In the genomic region with DNA sequence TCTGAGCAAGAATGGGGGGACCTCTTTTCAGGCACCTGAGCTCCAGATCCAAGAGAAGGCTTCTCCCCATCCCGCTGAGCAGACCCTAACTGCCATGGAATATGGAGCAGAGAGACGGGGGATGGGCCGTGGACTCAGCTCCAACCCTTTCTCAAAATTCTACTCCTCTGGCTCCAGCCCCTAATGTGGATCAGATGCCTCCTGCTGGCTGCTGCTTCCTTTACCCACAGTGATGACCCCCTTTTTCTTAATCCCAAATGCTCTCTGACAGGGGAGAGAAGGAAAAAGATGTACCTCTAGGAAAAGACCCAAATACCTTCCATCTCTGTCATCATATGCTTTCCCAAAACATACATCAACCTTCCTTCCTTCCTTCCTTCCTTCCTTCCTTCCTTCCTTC, we compare ENCODE assay signal across 19 mouse cellular contexts. TPM values are rescaled to one million over a fixed set of nuclear protein-coding genes. Genes with fewer than 3 reads are reported as not detected.
DNase-seq lines count a peak whose midpoint lies in the region; ATAC-seq and TF ChIP-seq lines count a peak whose summit lies in the region.
"Had no signal": no experiment of that assay in that cellular context is flagged by ENCODE, and none has a peak within 500 bp of the region (broad histone marks: within the 10 kb centered on the region; RNA-seq: fewer than 3 reads in every experiment).

A gene (minus strand): TSS at position 101 of the 400 bp plus-strand sequence.

- no peaks in the 10 kb centered on the region for H3K36me3 ChIP-seq in midbrain, embryonic 11.5 days (ENCODE audit: control insufficient read depth, insufficient read depth, low read length)
- no peaks in the 10 kb centered on the region for H3K36me3 ChIP-seq in midbrain, embryonic 13.5 days
- peaks cover 7% of the 10 kb centered on the region for H3K36me3 ChIP-seq in testis, adult 2 months (ENCODE audit: control insufficient read depth, insufficient read depth, low read length)
- H3K36me3 ChIP-seq: G1E had no signal

- TF ChIP-seq CTCF in testis, adult 2 months (IDR thresholded peaks at IDR 0.05; ENCODE audit: control insufficient read depth, insufficient read depth, insufficient replicate concordance, low read depth, low read length), result no peak

- WGBS in midbrain, embryonic 11.5 days, result 63% methylated on average over 3 of the region's 3 CpGs
- 77% methylated on average over 3 of the region's 3 CpGs for WGBS in midbrain, embryonic 13.5 days

- H3K27ac ChIP-seq in midbrain, embryonic 11.5 days (ENCODE audit: low read depth, low read length), result no peak within 1 kb of the TSS
- H3K27ac ChIP-seq in midbrain, embryonic 13.5 days, result no peak within 1 kb of the TSS
- peak within 1 kb of the TSS; percentile 99 for H3K27ac ChIP-seq in testis, adult 2 months (ENCODE audit: control insufficient read depth, insufficient read depth, low read depth, low read length)

- no peaks in the 10 kb centered on the region for H3K27me3 ChIP-seq in midbrain, embryonic 11.5 days (ENCODE audit: control insufficient read depth, insufficient read depth, low read length)
- no peaks in the 10 kb centered on the region for H3K27me3 ChIP-seq in midbrain, embryonic 13.5 days
- no peaks in the 10 kb centered on the region for H3K27me3 ChIP-seq in testis, adult 2 months (ENCODE audit: control insufficient read depth, insufficient read depth, low read length)

- H3K4me2 ChIP-seq in midbrain, embryonic 11.5 days, result no peak within 1 kb of the TSS
- H3K4me2 ChIP-seq in midbrain, embryonic 13.5 days (replicated peaks), result no peak within 1 kb of the TSS

- no peaks in the 10 kb centered on the region for H3K9me3 ChIP-seq in midbrain, embryonic 11.5 days (ENCODE audit: control insufficient read depth, low read length)
- no peaks in the 10 kb centered on the region for H3K9me3 ChIP-seq in midbrain, embryonic 13.5 days
- H3K9me3 ChIP-seq: G1E had no signal

- no peak for ATAC-seq in midbrain, embryonic 11.5 days (ENCODE audit: low FRiP score)
- ATAC-seq in midbrain, embryonic 13.5 days, result no peak
- ATAC-seq: activated CD4-positive, CD25-positive, alpha-beta regulatory T cell, adult 4 months; CD4-positive, CD25-positive, alpha-beta regulatory T cell, adult 4 months; Patski had no signal

- no peak within 1 kb of the TSS for H3K4me3 ChIP-seq in midbrain, embryonic 11.5 days (ENCODE audit: low read depth, low read length)
- no peak within 1 kb of the TSS for H3K4me3 ChIP-seq in midbrain, embryonic 13.5 days (replicated peaks)
- peak within 1 kb of the TSS; percentile 95 for H3K4me3 ChIP-seq in testis, adult 2 months (ENCODE audit: control insufficient read depth, low read depth, low read length)

- peak; percentile 76 for TF ChIP-seq POLR2A in testis, adult 2 months (IDR thresholded peaks at IDR 0.05; ENCODE audit: control insufficient read depth, low read depth, low read length)

- no peak within 1 kb of the TSS for H3K9ac ChIP-seq in midbrain, embryonic 11.5 days (ENCODE audit: low read length)
- H3K9ac ChIP-seq in midbrain, embryonic 13.5 days (replicated peaks), result no peak within 1 kb of the TSS

- DNase-seq in midbrain, embryonic 11.5 days (ENCODE audit: low spot score, missing footprints), result peak; percentile 12
- no peak for DNase-seq in testis, postnatal 10 days (ENCODE audit: low spot score)
- DNase-seq: adrenal gland, adult 2 months; adrenal gland, adult 8-10 months; adrenal gland, postnatal 10 days; adrenal gland, postnatal 14 days; adrenal gland, postnatal 25 days; adrenal gland, postnatal 36 days; B cell, adult 2 months; cerebellum, adult 11 months; cerebellum, adult 11-12 months; cerebellum, adult 18-20 months had no signal

- H3K4me1 ChIP-seq in midbrain, embryonic 11.5 days (ENCODE audit: control insufficient read depth, insufficient read depth, low read length), result no peaks in the 10 kb centered on the region
- 0 out of 2 replicates have a peak, but pooled peaks cover 3% of the 10 kb centered on the region for H3K4me1 ChIP-seq in midbrain, embryonic 13.5 days (replicated peaks)
- peaks cover 8% of the 10 kb centered on the region for H3K4me1 ChIP-seq in testis, adult 2 months (ENCODE audit: control insufficient read depth, insufficient read depth, low read length)

RNA-seq across cellular contexts. Expression of the gene that starts here (rescaled TPM):
- not detected in 2 replicates for polyA plus RNA-seq in midbrain, embryonic 11.5 days (2014; fragmentation: Nextera tagmentation; extraction: Ambion mirVana)
- 0.57 and 0.73 TPM in 2 replicates for polyA plus RNA-seq in midbrain, embryonic 13.5 days (2015; fragmentation: Nextera tagmentation; extraction: Ambion mirVana)
- 506 and 512 TPM in 2 replicates for polyA plus RNA-seq in testis, adult 2 months (2012; rRNA removed)
- polyA plus RNA-seq: activated CD4-positive, CD25-positive, alpha-beta regulatory T cell, adult 4 months; adrenal gland, adult 2 months; C2C12; CD4-positive, CD25-positive, alpha-beta regulatory T cell, adult 4 months; G1E; Patski had no signal

Comparison
In these comparisons a context has a peak if more than half of its experiments do, and no peak if none do; other contexts are left out.
1. RNA of the gene that starts here (polyA plus RNA-seq): 506 to 512 TPM in testis, adult 2 months; 0.57 to 0.73 TPM in midbrain, embryonic 13.5 days and not detected in midbrain, embryonic 11.5 days; every median in the first group is over 100 times any median in the second.
2. Peak in DNase-seq in midbrain, embryonic 11.5 days; RNA of the gene not detected or under 1 TPM.